Mouse (Mus musculus) gastrocnemius, adult 8-10 months (tissue): ENCODE measurements around the gene Myo1g. TPM values are rescaled to one million over a fixed set of nuclear protein-coding genes. Genes with fewer than 3 reads are reported as not detected.
"Not testable (repeated sequence)": the region's sequence is repeated elsewhere in the genome, so short reads cannot be mapped to it uniquely, and the experiment has no call there.

Experiments used
- DNase-seq, 2 experiments: peaks; one replicate each; pipeline ENCODE4 v3.0.0; 2022; ENCODE audit warnings: low spot score in 2 of 2
- total RNA-seq, 4 experiments: library from RNA; stranded (reverse); gene quantifications; 2 replicates each; pipeline ENCODE4 v1.2.4; 2022

Myo1g gene
- total RNA-seq, 4 experiments from 2014 or later, result 0.17 to 0.88 (median 0.61) TPM; not detected in 1

- no peak for DNase-seq
Observed at GRCm38 (mm10) chr11:6529961-6530360, 9.2 kb upstream of the Myo1g start.

GRCm38 (mm10) chr11:6528186-6529006 lies 7.6 kb upstream of the Myo1g start:
- peak; percentile 97 to 98 for DNase-seq

- DNase-seq, result no peak
Observed at GRCm38 (mm10) chr11:6527256-6528185, 6.8 kb upstream of the Myo1g start.

GRCm38 (mm10) chr11:6526526-6527255 lies 5.9 kb upstream of the Myo1g start:
- DNase-seq, result not testable (repeated sequence)

- DNase-seq, result no peak
Observed at GRCm38 (mm10) chr11:6525241-6525640, 4.5 kb upstream of the Myo1g start.

GRCm38 (mm10) chr11:6524880-6525238 lies 4.1 kb upstream of the Myo1g start:
- DNase-seq, result no peak

GRCm38 (mm10) chr11:6524165-6524879 lies 3.6 kb upstream of the Myo1g start:
- no peak for DNase-seq

GRCm38 (mm10) chr11:6523662-6524088 lies 2.9 kb upstream of the Myo1g start:
- DNase-seq, result no peak

- DNase-seq, result no peak
Observed at GRCm38 (mm10) chr11:6522782-6523525, 2.2 kb upstream of the Myo1g start.

- DNase-seq, result no peak
Observed at GRCm38 (mm10) chr11:6519491-6520033, 1.2 kb downstream of the Myo1g start.

- peak in 1 of 2 experiments; percentile 16 for DNase-seq
Observed at GRCm38 (mm10) chr11:6514837-6515236, 5.9 kb downstream of the Myo1g start.

GRCm38 (mm10) chr11:6508269-6508876 lies 12.4 kb downstream of the Myo1g start:
- DNase-seq, result no peak

GRCm38 (mm10) chr11:6506516-6506915 lies 14.2 kb downstream of the Myo1g start:
- no peak for DNase-seq

- DNase-seq, result no peak
Observed at GRCm38 (mm10) chr11:6504689-6505088, 16.1 kb downstream of the Myo1g start.

GRCm38 (mm10) chr11:6504226-6504625 lies 16.5 kb downstream of the Myo1g start:
- DNase-seq, result no peak

- no peak for DNase-seq
Observed at GRCm38 (mm10) chr11:6502506-6502905, 18.3 kb downstream of the Myo1g start.

GRCm38 (mm10) chr11:6497311-6497948 lies 23.3 kb downstream of the Myo1g start:
- no peak for DNase-seq

- DNase-seq, result peak in 1 of 2 experiments; percentile 30
Observed at GRCm38 (mm10) chr11:6489691-6490503, 30.9 kb downstream of the Myo1g start.
